Mouse (Mus musculus): ENCODE measurements around the gene Fam181a. TPM values are rescaled to one million over a fixed set of nuclear protein-coding genes. Genes with fewer than 3 reads are reported as not detected.

The Fam181a gene
- total RNA-seq, 2 experiments from 2014 or later: not detected

DNA sequence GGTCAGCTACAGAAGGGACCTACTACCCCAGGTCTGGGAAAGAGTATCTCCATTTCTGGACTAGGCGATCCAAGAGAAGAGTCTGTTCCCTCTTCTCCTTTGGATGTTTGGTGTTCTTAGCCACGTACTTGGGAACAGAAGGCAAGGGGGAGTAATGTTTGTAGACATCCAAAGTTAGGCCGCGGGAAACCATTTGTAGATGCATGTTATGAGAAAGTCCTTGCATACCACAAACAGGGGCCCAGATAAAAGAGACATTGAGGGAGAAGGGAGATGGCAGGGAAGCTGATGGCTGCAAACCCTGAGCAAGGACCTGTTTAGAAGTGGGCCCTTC lies 45.6 kb downstream of the Fam181a start:
- no peak for DNase-seq

DNA sequence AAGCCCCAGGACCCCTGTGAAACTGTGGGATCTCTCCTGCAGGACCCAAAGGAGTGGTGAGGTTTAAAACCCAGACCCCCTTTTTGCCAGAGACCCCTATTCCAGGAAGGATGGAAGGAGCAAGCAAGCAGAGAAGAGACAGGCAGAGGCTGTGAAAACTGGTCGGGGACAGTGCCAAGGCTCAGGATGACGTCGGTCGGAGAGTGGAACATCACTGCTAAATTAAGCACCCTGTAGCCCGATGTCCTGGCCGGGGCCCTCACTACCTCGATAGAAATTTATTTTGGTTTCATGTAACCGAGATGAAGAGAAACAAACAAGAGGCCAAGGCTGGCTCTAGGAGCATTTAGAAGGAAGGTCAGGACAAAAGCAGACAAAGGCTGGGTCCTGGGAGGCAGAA lies 47.4 kb downstream of the Fam181a start:
- DNase-seq: no peak

DNA sequence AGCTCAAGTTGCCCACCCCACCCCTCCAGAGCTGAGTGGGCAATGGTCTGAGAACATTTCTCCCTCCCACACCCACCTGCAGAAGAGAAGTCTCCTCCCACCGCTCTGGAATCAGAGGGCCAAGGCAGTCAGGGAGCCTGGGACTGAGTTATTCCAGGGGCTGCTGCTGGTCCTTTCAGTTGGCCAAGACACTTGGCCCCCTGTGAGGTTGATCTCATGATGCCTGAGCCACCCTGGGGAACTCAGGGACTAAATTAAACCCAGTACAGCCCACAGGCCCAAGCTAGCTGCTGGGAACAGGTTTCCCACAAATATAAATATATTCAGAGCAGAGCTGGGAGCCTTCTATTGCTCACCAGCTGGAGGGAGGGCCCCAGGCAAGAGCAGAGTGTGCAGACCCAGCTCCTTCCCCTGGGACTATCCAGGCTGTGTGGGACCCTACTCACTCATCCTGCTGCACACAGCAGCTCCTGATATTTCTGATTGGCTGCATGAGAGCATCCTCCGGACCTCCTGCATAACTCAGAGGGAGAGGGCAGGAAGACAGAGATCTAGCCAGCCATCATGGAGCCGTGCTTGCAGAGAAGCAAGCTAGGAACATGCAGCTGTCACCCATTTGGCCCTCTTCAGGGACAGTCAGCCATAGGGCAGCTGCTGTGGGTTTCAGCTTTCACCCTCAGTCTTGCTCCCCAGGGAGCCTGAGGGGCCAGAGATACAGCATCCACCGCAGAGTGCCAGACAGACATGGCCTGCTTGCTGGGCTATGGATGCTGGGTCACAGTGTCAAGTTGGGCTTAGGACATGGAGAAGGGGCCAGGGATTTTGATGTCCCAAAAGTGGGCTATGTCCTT lies 48.4 kb downstream of the Fam181a start:
- DNase-seq: no peak

DNA sequence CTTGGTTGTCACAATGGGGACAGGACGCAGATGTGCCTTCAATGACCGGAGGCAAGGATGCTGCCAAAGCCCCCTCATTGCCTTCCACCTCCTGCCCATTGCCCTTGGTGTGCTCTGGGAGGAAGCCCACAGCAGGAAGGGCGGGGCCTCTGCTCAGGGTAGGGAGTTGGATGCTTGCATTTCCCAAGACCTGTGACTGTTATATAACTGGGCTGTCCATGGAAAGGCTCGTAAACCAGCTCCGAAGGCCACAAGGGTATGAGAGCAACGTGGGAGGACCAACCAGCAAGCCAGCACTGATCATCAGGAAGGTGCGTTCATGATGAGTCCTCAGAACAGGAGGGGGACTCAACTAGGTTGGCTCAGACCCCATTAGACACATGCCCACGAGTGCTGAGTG lies 50.0 kb downstream of the Fam181a start:
- no peak for DNase-seq

DNA sequence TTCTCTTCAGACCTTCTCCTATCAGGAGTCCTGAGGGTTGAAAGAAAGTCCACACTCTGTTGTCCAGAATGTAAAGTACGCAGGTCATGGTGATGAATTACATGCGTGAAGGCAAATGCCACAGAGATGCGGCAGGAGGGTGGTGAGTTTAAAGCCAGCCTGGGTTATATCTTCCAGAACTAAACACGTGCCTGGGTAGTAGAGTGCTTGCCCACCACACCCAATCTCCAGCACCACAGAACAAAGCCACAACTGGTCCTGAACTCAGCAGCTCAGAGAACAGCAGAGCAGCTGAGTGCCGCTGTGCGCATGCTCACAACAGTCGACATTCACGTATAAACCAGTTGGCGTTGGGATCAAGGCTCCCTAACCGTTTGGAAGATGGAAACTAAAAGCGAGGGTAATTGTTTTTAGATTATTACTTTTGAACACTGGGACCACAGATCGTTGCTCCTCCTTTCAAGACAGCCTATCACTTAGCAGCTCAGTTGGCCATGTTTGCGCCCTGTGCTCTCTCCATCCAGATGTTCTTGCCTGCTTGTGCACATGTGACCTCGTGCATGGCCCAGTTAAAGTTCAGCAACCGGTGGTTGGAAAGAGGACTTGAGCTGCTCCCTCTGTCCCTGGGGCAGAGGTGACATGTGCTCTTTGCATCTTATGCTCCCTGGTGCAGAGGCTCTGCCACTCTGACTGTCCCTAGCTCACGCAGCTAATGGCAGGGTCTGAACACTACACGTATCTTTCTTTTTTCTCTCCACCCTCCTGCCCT lies 50.9 kb downstream of the Fam181a start:
- DNase-seq: no peak

DNA sequence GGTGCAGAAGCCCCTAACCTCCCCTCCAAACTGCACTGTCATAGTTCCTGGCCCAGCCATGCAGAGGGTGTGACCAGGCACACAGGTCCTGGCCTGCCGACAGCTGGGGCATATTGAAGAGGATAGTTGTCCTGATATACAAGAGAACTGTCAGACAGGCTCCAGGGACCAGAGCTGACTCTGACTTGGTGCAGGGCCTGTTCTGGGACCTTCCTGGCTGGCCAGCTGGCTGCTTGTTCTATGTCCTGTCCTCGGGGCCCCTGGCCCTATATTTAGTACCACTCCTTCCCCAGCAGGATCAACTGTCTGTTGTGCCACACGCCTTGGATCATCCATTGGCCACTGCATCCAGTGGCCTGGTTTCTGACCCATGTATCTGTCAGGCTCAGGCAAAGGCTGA lies 51.6 kb downstream of the Fam181a start:
- no peak for DNase-seq

Other genes starting within 250 kb of the Fam181a start
- gene Prima1, start 68.8 kb upstream of the Fam181a start, total RNA-seq (2021): 1 to 10 TPM; 2.9 to 3.2 TPM
- gene Asb2, start 45.0 kb downstream of the Fam181a start, total RNA-seq (2021): 10 to 100 TPM in 1 of 2 experiments, 1 to 10 TPM in 1; 5.5 to 20.3 TPM
- gene Otub2, start 77.7 kb downstream of the Fam181a start, total RNA-seq (2021): 1 to 10 TPM; 3.6 to 4.4 TPM
- gene 9330161L09Rik, start 96.8 kb downstream of the Fam181a start, total RNA-seq (2021): 1 to 10 TPM in 1 of 2 experiments, under 1 TPM in 1; 0.99 to 1.3 TPM
- gene Ddx24, start 114.9 kb downstream of the Fam181a start, total RNA-seq (2021): 10 to 100 TPM; 94.4 to 99.7 TPM
- 1,000 to 10,000 TPM; 1,092 to 1,163 TPM for gene Ifi27, start 123.2 kb downstream of the Fam181a start, total RNA-seq (2021)
- 10 to 100 TPM; 15.6 to 16.8 TPM for gene Ifi27l2a, start 132.7 kb downstream of the Fam181a start, total RNA-seq (2021)
- not detected for gene Ifi27l2b, start 146.2 kb downstream of the Fam181a start, total RNA-seq (2021)
- gene Ppp4r4, start 221.3 kb downstream of the Fam181a start, total RNA-seq (2021): 1 to 10 TPM; 2.3 to 3.2 TPM